Mouse (Mus musculus) liver, embryonic 15.5 days (tissue): Measurements from ENCODE around the gene Rbm39. TPM values are rescaled to one million over a fixed set of nuclear protein-coding genes. Genes with fewer than 3 reads are reported as not detected.
"Not testable (repeated sequence)": the region's sequence is repeated elsewhere in the genome, so short reads cannot be mapped to it uniquely, and the experiment has no call there.

Experiments
- ATAC-seq: fragments of 200-750 bp; cut with Nextera tagmentation; 2 replicates; pipeline ENCODE4 v1.8.0; 2017; ENCODE audit warnings: moderate number of reproducible peaks, mild to moderate bottlenecking, moderate library complexity; ENCODE audit not compliant: insufficient read depth
- H3K27ac ChIP-seq: fragments of 300-500 bp; sonication (generic); replicated peaks from 2 replicates; pipeline ENCODE4 v1.5.1; 2015; ENCODE audit warnings: mild to moderate bottlenecking, inconsistent platforms
- H3K27me3 ChIP-seq: fragments of 300-500 bp; sonication (generic); 2 replicates; pipeline ENCODE4 v1.6.1; 2015; ENCODE audit warnings: mild to moderate bottlenecking, inconsistent platforms
- H3K36me3 ChIP-seq: fragments of 300-500 bp; sonication (generic); replicated peaks from 2 replicates; pipeline ENCODE4 v1.6.1; 2015; ENCODE audit warnings: moderate library complexity, mild to moderate bottlenecking, inconsistent platforms
- H3K4me1 ChIP-seq: fragments of 300-500 bp; sonication (generic); replicated peaks from 2 replicates; pipeline ENCODE4 v1.6.1; 2015; ENCODE audit warnings: inconsistent platforms
- H3K4me2 ChIP-seq: fragments of 300-500 bp; sonication (generic); 2 replicates; pipeline ENCODE4 v1.6.1; 2015; ENCODE audit warnings: moderate library complexity, mild to moderate bottlenecking, inconsistent platforms
- H3K4me3 ChIP-seq: fragments of 300-500 bp; sonication (generic); replicated peaks from 2 replicates; pipeline ENCODE4 v1.5.1; 2015; ENCODE audit warnings: mild to moderate bottlenecking, inconsistent platforms
- H3K9ac ChIP-seq: fragments of 300-500 bp; sonication (generic); 2 replicates; pipeline ENCODE4 v1.6.1; 2015; ENCODE audit warnings: moderate library complexity, mild to moderate bottlenecking, inconsistent platforms
- H3K9me3 ChIP-seq: fragments of 300-500 bp; sonication (generic); replicated peaks from 2 replicates; pipeline ENCODE4 v1.6.1; 2016; ENCODE audit warnings: inconsistent platforms
- WGBS: fragments of 180-500 bp; shearing (Covaris S2); methylation state at CpG from one replicate; pipeline ENCODE4 v1.1.7; 2015; ENCODE audit warnings: mixed read lengths; ENCODE audit not compliant: insufficient replicate concordance; 5-methylcytosine and 5-hydroxymethylcytosine counted together
- polyA plus RNA-seq: library from polyadenylated mRNA; unstranded; fragments of >200 nt; fragmentation: Nextera tagmentation; extraction: Ambion mirVana; gene quantifications from 2 replicates; pipeline ENCODE4 v1.2.1, GENCODE M21; 2015

Rbm39 gene
- polyA plus RNA-seq, 1 experiment from 2014 or later = 223 TPM

GRCm38 (mm10) chr2:156143367-156143766 lies 36.7 kb downstream of the Rbm39 start:
- Histone ChIP-seq H3K36me3 (peaks cover 56% of the 10 kb centered on the region), H3K27me3 (no peaks in the 10 kb centered on the region), H3K4me2 (peak overlapping the region; percentile 97), H3K27ac (peak overlapping the region; percentile 92), H3K4me3 (peak overlapping the region; percentile 95), H3K9ac (peak overlapping the region; percentile 92), H3K4me1 (peaks cover 27% of the 10 kb centered on the region), H3K9me3 (no peaks in the 10 kb centered on the region)
- ATAC-seq = peak; percentile 9
- WGBS = 2% methylated on average over 16 of the region's 16 CpGs

- Histone ChIP-seq H3K9ac (peak overlapping the region; percentile 92; the same call in 1 of the 2 replicates), H3K4me1 (peaks cover 27% of the 10 kb centered on the region), H3K9me3 (no peaks in the 10 kb centered on the region), H3K4me3 (peak overlapping the region; percentile 95), H3K27ac (peak overlapping the region; percentile 92; the same call in 1 of the 2 replicates), H3K4me2 (peak overlapping the region; percentile 97), H3K36me3 (peaks cover 52% of the 10 kb centered on the region), H3K27me3 (no peaks in the 10 kb centered on the region)
- 75% methylated on average over 2 of the region's 2 CpGs for WGBS
- no peak for ATAC-seq
These were observed 37.2 kb downstream of the Rbm39 start for GRCm38 (mm10) chr2:156142820-156143219.

- Histone ChIP-seq H3K27me3 (no peaks in the 10 kb centered on the region), H3K4me1 (no peaks in the 10 kb centered on the region), H3K36me3 (peaks cover 67% of the 10 kb centered on the region), H3K4me2 (no peak overlapping the region), H3K4me3 (no peak overlapping the region), H3K9me3 (no peaks in the 10 kb centered on the region), H3K27ac (no peak overlapping the region), H3K9ac (no peak overlapping the region)
- no peak for ATAC-seq
- 79% methylated on average over 6 of the region's 6 CpGs for WGBS
These were observed 44.3 kb downstream of the Rbm39 start for GRCm38 (mm10) chr2:156135695-156136094.

- H3K9me3 ChIP-seq = no peaks in the 10 kb centered on the region
- no peaks in the 10 kb centered on the region for H3K4me1 ChIP-seq
- no peak overlapping the region for H3K27ac ChIP-seq
- H3K36me3 ChIP-seq = peaks cover 59% of the 10 kb centered on the region
- no peak overlapping the region for H3K4me2 ChIP-seq
- WGBS = 78% methylated on average over 5 of the region's 5 CpGs
- H3K9ac ChIP-seq = no peak overlapping the region
- H3K27me3 ChIP-seq = no peaks in the 10 kb centered on the region
- H3K4me3 ChIP-seq = no peak overlapping the region
- ATAC-seq = no peak
These were observed 45.9 kb downstream of the Rbm39 start for GRCm38 (mm10) chr2:156134161-156134560.

- no peaks in the 10 kb centered on the region for H3K9me3 ChIP-seq
- H3K4me1 ChIP-seq = no peaks in the 10 kb centered on the region
- H3K27me3 ChIP-seq = no peaks in the 10 kb centered on the region
- no peak within 1 kb of the TSS for H3K9ac ChIP-seq
- H3K4me3 ChIP-seq = no peak within 1 kb of the TSS
- WGBS = 91% methylated on average over 5 of the region's 5 CpGs
- no peak within 1 kb of the TSS for H3K4me2 ChIP-seq
- H3K27ac ChIP-seq = no peak within 1 kb of the TSS
- no peak for ATAC-seq
- peaks cover 69% of the 10 kb centered on the region for H3K36me3 ChIP-seq
These were observed 53.0 kb downstream of the Rbm39 start, which contains the start of gene Gm28036 for GRCm38 (mm10) chr2:156126992-156127391. TSS of gene Gm28036 (minus strand) at chr2:156127092.

- WGBS = 77% methylated on average over 5 of the region's 5 CpGs
- H3K4me2 ChIP-seq = no peak overlapping the region
- peaks cover 48% of the 10 kb centered on the region for H3K36me3 ChIP-seq
- H3K4me1 ChIP-seq = no peaks in the 10 kb centered on the region
- no peaks in the 10 kb centered on the region for H3K27me3 ChIP-seq
- no peak overlapping the region for H3K4me3 ChIP-seq
- H3K9me3 ChIP-seq = no peaks in the 10 kb centered on the region
- H3K9ac ChIP-seq = no peak overlapping the region
- no peak overlapping the region for H3K27ac ChIP-seq
- ATAC-seq = no peak
These were observed 56.3 kb downstream of the Rbm39 start for GRCm38 (mm10) chr2:156123731-156124130.

GRCm38 (mm10) chr2:156119566-156119965 lies 60.5 kb downstream of the Rbm39 start:
- Histone ChIP-seq H3K4me2 (no peak overlapping the region), H3K27me3 (no peaks in the 10 kb centered on the region), H3K9me3 (no peaks in the 10 kb centered on the region), H3K4me3 (no peak overlapping the region), H3K4me1 (no peaks in the 10 kb centered on the region), H3K36me3 (peaks cover 14% of the 10 kb centered on the region), H3K27ac (no peak overlapping the region), H3K9ac (no peak overlapping the region)
- ATAC-seq = no peak

- H3K36me3 ChIP-seq, ATAC-seq, H3K9me3 ChIP-seq, H3K27me3 ChIP-seq: not testable (repeated sequence)
- Histone ChIP-seq H3K4me1 (peaks cover 37% of the 10 kb centered on the region), H3K27ac (peak overlapping the region; percentile 90), H3K4me3 (peak overlapping the region; percentile 91), H3K4me2 (peak overlapping the region; percentile 85), H3K9ac (peak overlapping the region; percentile 94)
- WGBS = 18% methylated on average over 5 of the region's 5 CpGs
These were observed 68.0 kb downstream of the Rbm39 start for GRCm38 (mm10) chr2:156112080-156112423.

GRCm38 (mm10) chr2:156111358-156112079 lies 68.5 kb downstream of the Rbm39 start, which contains the start of the genes Cpne1 and Rbm12:
TSS of gene Cpne1 (minus strand) at chr2:156111965.
TSS of gene Rbm12 (minus strand) at chr2:156111978.
- Histone ChIP-seq H3K4me3 (peak within 1 kb of the TSS; percentile 91), H3K27me3 (no peaks in the 10 kb centered on the region), H3K9me3 (no peaks in the 10 kb centered on the region), H3K4me2 (peak within 1 kb of the TSS; percentile 85), H3K27ac (peak within 1 kb of the TSS; percentile 90), H3K36me3 (peaks cover 8% of the 10 kb centered on the region; the same call in 1 of the 2 replicates), H3K9ac (peak within 1 kb of the TSS; percentile 94), H3K4me1 (peaks cover 40% of the 10 kb centered on the region)
- ATAC-seq = peak; percentile 92
- 1% methylated on average over 74 of the region's 74 CpGs for WGBS

- Histone ChIP-seq H3K27ac (peak overlapping the region; percentile 90), H3K9ac (peak overlapping the region; percentile 94), H3K36me3 (peaks cover 14% of the 10 kb centered on the region), H3K4me1 (peaks cover 45% of the 10 kb centered on the region), H3K4me2 (peak overlapping the region; percentile 85), H3K9me3 (no peaks in the 10 kb centered on the region), H3K27me3 (no peaks in the 10 kb centered on the region), H3K4me3 (peak overlapping the region; percentile 91)
- ATAC-seq = peak; percentile 66
- WGBS = under 1% methylated on average over 16 of the region's 16 CpGs
These were observed 69.2 kb downstream of the Rbm39 start for GRCm38 (mm10) chr2:156110627-156111357.
